Mouse (Mus musculus): ENCODE measurements around the gene Rmdn3. TPM values are rescaled to one million over a fixed set of nuclear protein-coding genes. Genes with fewer than 3 reads are reported as not detected.

The Rmdn3 gene
- polyA plus RNA-seq (2014; fragmentation: Illumina TruSeq; extraction: RNeasy Lipid Tissue Mini Kit (QIAGEN cat#74804); ENCODE audit: low read depth, low replicate concordance) = 34.6 TPM

DNA sequence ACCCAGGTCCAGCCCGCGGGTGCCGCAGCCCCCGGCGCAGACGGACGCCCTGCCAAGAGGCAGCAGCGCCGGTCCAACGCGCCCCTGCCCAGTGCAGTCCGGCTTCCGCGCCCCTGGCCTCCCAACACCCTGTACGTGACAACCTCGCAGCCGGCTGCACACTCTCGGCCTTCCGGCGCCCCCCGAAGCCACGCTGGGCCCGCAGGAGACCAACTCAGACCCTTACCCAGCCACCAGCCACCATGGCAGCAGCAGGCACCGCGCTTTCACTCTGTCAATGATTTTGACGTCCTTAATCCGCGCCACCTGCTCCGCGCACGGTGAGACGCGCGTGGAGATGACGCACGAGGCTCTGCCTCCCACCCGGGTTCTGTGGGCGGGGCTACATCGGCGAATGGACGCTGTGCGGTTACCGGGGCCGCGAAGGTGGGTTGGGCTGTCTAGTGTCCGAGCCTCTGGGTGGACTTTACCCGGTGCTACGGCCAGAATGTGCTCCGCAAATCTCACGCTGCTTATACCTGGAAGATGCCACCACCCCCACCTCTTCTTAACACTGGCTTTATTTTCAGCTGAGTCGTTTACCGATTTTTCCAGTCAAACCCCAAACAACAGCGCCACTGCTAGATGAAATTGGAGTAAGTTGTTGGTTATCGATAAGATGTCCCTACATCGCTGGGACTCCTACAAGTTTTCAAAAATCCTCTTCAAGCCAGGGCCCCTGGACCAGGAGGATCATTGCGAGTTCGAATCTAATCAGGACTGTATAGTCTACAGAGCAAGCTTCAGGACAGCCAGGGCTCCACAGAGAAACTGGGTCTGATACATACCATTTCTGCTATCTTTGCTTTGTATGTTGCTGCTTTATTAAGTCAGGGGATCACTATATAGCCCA is at the start of gene Rmdn3:
Rmdn3 (minus strand) TSS at position 354 of the 892 bp plus-strand sequence.

GRCm38 (mm10) chr2:119173991-119174651 is 17.3 kb upstream of the Rmdn3 start, which contains the start of gene Gm14137:
Gene Gm14137 (plus strand): TSS chr2:119174509.

GRCm38 (mm10) chr2:119166901-119167865 is 10.3 kb upstream of the Rmdn3 start, which contains the start of gene Gchfr:
Gene Gchfr (plus strand): TSS chr2:119167773.

DNA sequence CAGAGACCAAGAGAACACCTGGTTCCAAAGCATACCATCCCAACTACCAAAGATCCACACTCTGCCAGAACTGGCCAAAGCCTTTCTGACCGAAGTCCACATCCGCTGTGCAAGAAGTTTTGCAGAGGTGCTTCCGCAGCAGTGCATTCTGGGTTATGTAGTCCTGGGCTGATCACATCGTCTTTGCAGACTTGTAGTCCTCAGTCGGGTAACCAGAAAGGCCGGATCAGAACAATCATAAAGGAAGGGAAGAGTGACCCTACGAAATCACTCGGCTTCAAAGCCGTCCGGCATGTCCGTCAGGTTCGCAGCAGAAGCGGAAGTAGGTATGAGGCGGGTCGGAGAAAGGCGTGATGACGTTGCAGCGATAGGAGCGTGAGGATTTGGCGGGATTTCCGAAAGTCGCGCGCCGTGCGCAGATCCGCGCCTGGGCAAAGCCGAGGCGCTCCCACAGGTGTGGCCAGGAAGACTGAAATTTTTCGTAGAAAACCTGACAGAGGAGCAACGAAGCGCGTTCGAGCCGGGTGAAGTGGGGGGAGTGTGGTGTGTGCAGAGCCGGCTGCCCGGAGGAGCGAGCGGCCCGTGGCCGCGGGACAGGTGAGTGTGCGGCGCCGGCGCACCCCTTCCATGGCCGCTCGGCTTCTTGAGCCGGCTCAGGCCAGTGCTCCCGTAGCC is 44.3 kb downstream of the Rmdn3 start, which contains the start of gene Rad51:
Rad51 (plus strand) TSS at position 356 of the 675 bp plus-strand sequence.

Other genes starting within 250 kb of the Rmdn3 start
- 7.8 TPM for gene Chst14, start 230.5 kb downstream of the Rmdn3 start, polyA plus RNA-seq (2014; fragmentation: Illumina TruSeq; extraction: RNeasy Lipid Tissue Mini Kit (QIAGEN cat#74804); ENCODE audit: low read depth, low replicate concordance)
- gene Ccdc32, start 127.6 kb downstream of the Rmdn3 start, polyA plus RNA-seq (2014; fragmentation: Illumina TruSeq; extraction: RNeasy Lipid Tissue Mini Kit (QIAGEN cat#74804); ENCODE audit: low read depth, low replicate concordance) = 14.2 TPM
- 2.4 TPM for gene Rpusd2, start 122.2 kb downstream of the Rmdn3 start, polyA plus RNA-seq (2014; fragmentation: Illumina TruSeq; extraction: RNeasy Lipid Tissue Mini Kit (QIAGEN cat#74804); ENCODE audit: low read depth, low replicate concordance)
- gene Knl1, start 109.9 kb downstream of the Rmdn3 start, polyA plus RNA-seq (2014; fragmentation: Illumina TruSeq; extraction: RNeasy Lipid Tissue Mini Kit (QIAGEN cat#74804); ENCODE audit: low read depth, low replicate concordance) = 0.26 TPM
- gene Rad51, start 44.2 kb downstream of the Rmdn3 start, polyA plus RNA-seq (2014; fragmentation: Illumina TruSeq; extraction: RNeasy Lipid Tissue Mini Kit (QIAGEN cat#74804); ENCODE audit: low read depth, low replicate concordance) = 0.98 TPM
- gene Gchfr, start 10.7 kb upstream of the Rmdn3 start, polyA plus RNA-seq (2014; fragmentation: Illumina TruSeq; extraction: RNeasy Lipid Tissue Mini Kit (QIAGEN cat#74804); ENCODE audit: low read depth, low replicate concordance) = 9.1 TPM
- not detected for gene Gm14137, start 17.5 kb upstream of the Rmdn3 start, polyA plus RNA-seq (2014; fragmentation: Illumina TruSeq; extraction: RNeasy Lipid Tissue Mini Kit (QIAGEN cat#74804); ENCODE audit: low read depth, low replicate concordance)
- 36.8 TPM for gene Zfyve19, start 51.6 kb upstream of the Rmdn3 start, polyA plus RNA-seq (2014; fragmentation: Illumina TruSeq; extraction: RNeasy Lipid Tissue Mini Kit (QIAGEN cat#74804); ENCODE audit: low read depth, low replicate concordance)
- 26.7 TPM for gene Dnajc17, start 51.8 kb upstream of the Rmdn3 start, polyA plus RNA-seq (2014; fragmentation: Illumina TruSeq; extraction: RNeasy Lipid Tissue Mini Kit (QIAGEN cat#74804); ENCODE audit: low read depth, low replicate concordance)
- gene Ppp1r14d, start 72.9 kb upstream of the Rmdn3 start, polyA plus RNA-seq (2014; fragmentation: Illumina TruSeq; extraction: RNeasy Lipid Tissue Mini Kit (QIAGEN cat#74804); ENCODE audit: low read depth, low replicate concordance) = 1.9 TPM
- gene Spint1, start 80.3 kb upstream of the Rmdn3 start, polyA plus RNA-seq (2014; fragmentation: Illumina TruSeq; extraction: RNeasy Lipid Tissue Mini Kit (QIAGEN cat#74804); ENCODE audit: low read depth, low replicate concordance) = 42.5 TPM
- gene Rhov, start 114.2 kb upstream of the Rmdn3 start, polyA plus RNA-seq (2014; fragmentation: Illumina TruSeq; extraction: RNeasy Lipid Tissue Mini Kit (QIAGEN cat#74804); ENCODE audit: low read depth, low replicate concordance) = 0.47 TPM
- gene Vps18, start 131.7 kb upstream of the Rmdn3 start, polyA plus RNA-seq (2014; fragmentation: Illumina TruSeq; extraction: RNeasy Lipid Tissue Mini Kit (QIAGEN cat#74804); ENCODE audit: low read depth, low replicate concordance) = 13.0 TPM
- gene Dll4, start 168.8 kb upstream of the Rmdn3 start, polyA plus RNA-seq (2014; fragmentation: Illumina TruSeq; extraction: RNeasy Lipid Tissue Mini Kit (QIAGEN cat#74804); ENCODE audit: low read depth, low replicate concordance) = 7.1 TPM
- 6.6 TPM for gene Chac1, start 194.2 kb upstream of the Rmdn3 start, polyA plus RNA-seq (2014; fragmentation: Illumina TruSeq; extraction: RNeasy Lipid Tissue Mini Kit (QIAGEN cat#74804); ENCODE audit: low read depth, low replicate concordance)

All from adipose tissue, adult 10 weeks (tissue).